Mouse (Mus musculus) small intestine, adult 2 months (tissue): Measurements from ENCODE around the gene Capzb.

Experiments
- CTCF ChIP-seq: fragments of 200-500 bp; IDR thresholded peaks from 2 replicates; pipeline ENCODE4 v1.5.1; 2012; ENCODE audit warnings: low read depth, mild to moderate bottlenecking, control low read depth, inconsistent platforms, low read length, moderate library complexity, mixed read lengths; ENCODE audit not compliant: insufficient replicate concordance, insufficient read length; ENCODE audit errors: extremely low read depth
- POLR2A ChIP-seq: fragments of 200-500 bp; IDR thresholded peaks from 2 replicates; pipeline ENCODE4 v1.6.1; 2012; ENCODE audit warnings: low read depth, mild to moderate bottlenecking, control low read depth, inconsistent platforms, low read length, moderate library complexity

DNA sequence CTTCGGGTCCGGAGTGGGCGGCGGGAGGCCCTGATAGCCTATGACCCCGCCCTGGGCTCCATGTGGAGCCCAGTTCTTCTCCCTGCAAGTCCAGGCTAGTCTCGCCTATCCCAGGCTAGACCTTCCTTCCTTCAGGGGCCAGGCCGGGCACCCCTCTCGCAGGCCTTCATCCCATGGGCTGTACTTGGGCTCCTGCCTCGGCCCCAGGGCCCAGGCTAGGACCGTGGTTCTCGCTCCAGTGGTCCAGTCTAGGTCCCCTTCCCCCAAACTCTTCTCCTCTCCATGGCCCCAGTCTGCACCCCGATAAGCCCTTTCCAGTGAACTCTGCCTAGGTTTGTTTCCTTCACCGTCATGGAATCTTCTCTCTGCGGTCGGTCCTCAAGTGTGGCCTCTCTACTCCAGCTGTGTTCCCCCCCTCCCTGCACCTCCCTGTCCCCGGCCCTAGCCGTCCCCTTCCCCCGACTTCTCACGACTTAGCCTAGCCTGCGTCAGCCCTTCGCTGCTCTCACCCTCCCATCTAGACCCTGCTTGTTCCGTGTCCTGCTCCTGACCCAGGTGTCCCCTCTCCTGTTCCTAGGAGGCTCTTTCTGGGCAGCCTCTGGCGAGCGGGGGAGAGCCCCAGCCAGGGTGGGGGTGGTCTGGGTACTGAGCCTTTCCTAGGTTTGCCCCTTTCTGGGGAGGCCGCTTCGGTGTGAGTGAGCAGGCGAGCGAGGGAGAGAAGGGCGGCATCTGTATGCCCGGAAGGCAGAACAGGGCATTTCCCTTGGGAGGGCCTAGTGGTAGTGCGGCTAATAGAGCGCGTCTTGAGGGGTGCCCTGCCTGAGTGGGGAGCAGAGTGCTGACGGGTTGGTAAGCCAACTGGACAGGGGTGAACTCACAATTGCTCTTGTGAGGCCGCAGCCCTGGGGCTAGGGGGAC, 736 bp downstream of the Capzb start:
- no peak for TF ChIP-seq CTCF
- no peak for TF ChIP-seq POLR2A
